Mouse (Mus musculus) heart, embryonic 12.5 days (tissue): ENCODE results near the gene Alox8. TPM values are rescaled to one million over a fixed set of nuclear protein-coding genes. Genes with fewer than 3 reads are reported as not detected.

Experiments
- ATAC-seq: fragments of 200-750 bp; cut with Nextera tagmentation; 2 replicates; pipeline ENCODE4 v1.8.0; 2017; ENCODE audit warnings: moderate TSS enrichment, moderate library complexity; ENCODE audit not compliant: insufficient number of reproducible peaks, low FRiP score
- H3K27ac ChIP-seq: fragments of 300-500 bp; sonication (generic); 2 replicates; pipeline ENCODE4 v1.5.1; 2016; ENCODE audit warnings: mild to moderate bottlenecking, moderate library complexity; ENCODE audit not compliant: poor library complexity, severe bottlenecking
- H3K27me3 ChIP-seq: fragments of 300-500 bp; sonication (generic); replicated peaks from 2 replicates; pipeline ENCODE4 v1.6.1; 2016; ENCODE audit warnings: mild to moderate bottlenecking, moderate library complexity
- H3K36me3 ChIP-seq: fragments of 300-500 bp; sonication (generic); 2 replicates; pipeline ENCODE4 v1.6.1; 2016; ENCODE audit warnings: mild to moderate bottlenecking, moderate library complexity
- H3K4me1 ChIP-seq: fragments of 300-500 bp; sonication (generic); replicated peaks from 2 replicates; pipeline ENCODE4 v1.6.1; 2016; ENCODE audit warnings: mild to moderate bottlenecking
- H3K4me2 ChIP-seq: fragments of 300-500 bp; sonication (generic); 2 replicates; pipeline ENCODE4 v1.6.1; 2016; ENCODE audit warnings: mild to moderate bottlenecking, moderate library complexity
- H3K4me3 ChIP-seq: fragments of 300-500 bp; sonication (generic); 2 replicates; pipeline ENCODE4 v1.5.1; 2016; ENCODE audit warnings: mild to moderate bottlenecking
- H3K9ac ChIP-seq: fragments of 300-500 bp; sonication (generic); 2 replicates; pipeline ENCODE4 v1.6.1; 2016; ENCODE audit warnings: mild to moderate bottlenecking, moderate library complexity
- H3K9me3 ChIP-seq: fragments of 300-500 bp; sonication (generic); replicated peaks from 2 replicates; pipeline ENCODE4 v1.6.1; 2016; ENCODE audit warnings: mild to moderate bottlenecking, moderate library complexity
- WGBS: fragments of 180-500 bp; shearing (Covaris S2); methylation state at CpG from one replicate; pipeline ENCODE4 v1.1.7; 2016; 5-methylcytosine and 5-hydroxymethylcytosine counted together
- polyA plus RNA-seq: library from polyadenylated mRNA; unstranded; fragments of >200 nt; fragmentation: Nextera tagmentation; extraction: Ambion mirVana; gene quantifications from 2 replicates; pipeline ENCODE4 v1.2.1, GENCODE M21; 2016

Gene Alox8
- polyA plus RNA-seq, 1 experiment from 2014 or later: 1.4 TPM

- H3K9me3 ChIP-seq: no peaks in the 10 kb centered on the region
- ATAC-seq: no peak
- no peaks in the 10 kb centered on the region for H3K36me3 ChIP-seq
- H3K9ac ChIP-seq: no peak overlapping the region
- peaks cover 35% of the 10 kb centered on the region for H3K27me3 ChIP-seq
- WGBS: 56% methylated on average over 6 of the region's 6 CpGs
- no peak overlapping the region for H3K27ac ChIP-seq
- 0 out of 2 replicates have a peak, but pooled peaks cover 10% of the 10 kb centered on the region for H3K4me1 ChIP-seq
- no peak overlapping the region for H3K4me3 ChIP-seq
- H3K4me2 ChIP-seq: no peak overlapping the region
Observed at GRCm38 (mm10) chr11:69149728-69150127, 47.9 kb downstream of the Alox8 start.

- Histone ChIP-seq H3K27me3 (peaks cover 26% of the 10 kb centered on the region), H3K4me3 (no peak overlapping the region), H3K4me2 (no peak overlapping the region), H3K27ac (no peak overlapping the region), H3K9ac (no peak overlapping the region), H3K36me3 (no peaks in the 10 kb centered on the region), H3K4me1 (0 out of 2 replicates have a peak, but pooled peaks cover 10% of the 10 kb centered on the region), H3K9me3 (no peaks in the 10 kb centered on the region)
- ATAC-seq: no peak
- 88% methylated on average over 5 of the region's 5 CpGs for WGBS
Observed at GRCm38 (mm10) chr11:69148451-69148960, 49.1 kb downstream of the Alox8 start.

DNA sequence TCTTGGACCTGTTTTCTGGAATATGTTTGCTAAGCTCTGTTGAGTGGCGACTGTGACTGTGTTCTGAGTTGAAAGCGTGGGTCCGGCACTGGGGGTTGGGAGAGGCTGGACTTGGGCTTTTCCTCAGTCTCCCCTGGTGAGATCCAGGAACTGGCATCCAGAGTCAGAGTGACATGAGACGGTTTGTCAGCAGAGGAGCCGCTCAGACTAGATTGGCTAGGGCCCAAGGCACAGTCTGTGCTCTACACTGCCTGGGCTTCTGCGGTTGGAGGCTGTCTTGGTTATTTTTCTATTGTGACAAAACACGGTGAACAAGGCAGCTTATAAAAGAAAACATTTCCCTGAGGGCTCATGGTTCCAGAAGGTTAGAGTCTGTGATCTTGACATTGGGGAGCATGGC lies 50.1 kb downstream of the Alox8 start:
- Histone ChIP-seq H3K27me3 (peaks cover 24% of the 10 kb centered on the region), H3K9ac (no peak overlapping the region), H3K36me3 (no peaks in the 10 kb centered on the region), H3K9me3 (no peaks in the 10 kb centered on the region), H3K27ac (no peak overlapping the region), H3K4me1 (0 out of 2 replicates have a peak, but pooled peaks cover 10% of the 10 kb centered on the region), H3K4me3 (no peak overlapping the region), H3K4me2 (no peak overlapping the region)
- no peak for ATAC-seq
- 74% methylated on average over 7 of the region's 7 CpGs for WGBS

- no peak for ATAC-seq
- Histone ChIP-seq H3K27ac (no peak overlapping the region), H3K4me2 (no peak overlapping the region), H3K4me3 (no peak overlapping the region), H3K9ac (no peak overlapping the region), H3K4me1 (peaks cover 12% of the 10 kb centered on the region), H3K27me3 (peaks cover 31% of the 10 kb centered on the region), H3K36me3 (no peaks in the 10 kb centered on the region), H3K9me3 (no peaks in the 10 kb centered on the region)
- 77% methylated on average over 6 of the region's 6 CpGs for WGBS
Observed at GRCm38 (mm10) chr11:69135361-69135760, 62.3 kb downstream of the Alox8 start.

GRCm38 (mm10) chr11:69134622-69134968 lies 63.0 kb downstream of the Alox8 start:
- peak; percentile 27; the same call in 1 of the 2 replicates for ATAC-seq
- peak overlapping the region; percentile 49 for H3K4me3 ChIP-seq
- H3K27ac ChIP-seq: no peak overlapping the region
- H3K9me3 ChIP-seq: no peaks in the 10 kb centered on the region
- WGBS: 23% methylated on average over 8 of the region's 8 CpGs
- H3K36me3 ChIP-seq: no peaks in the 10 kb centered on the region
- H3K9ac ChIP-seq: peak overlapping the region; percentile 63; the same call in 1 of the 2 replicates
- peaks cover 12% of the 10 kb centered on the region for H3K4me1 ChIP-seq
- H3K27me3 ChIP-seq: peaks cover 33% of the 10 kb centered on the region
- peak overlapping the region; percentile 85 for H3K4me2 ChIP-seq

Other genes with a start within 250 kb of the Alox8 start
- gene Arhgef15, start 240.4 kb downstream of the Alox8 start, polyA plus RNA-seq: 13.3 TPM in 2 replicates
- 1.4 and 2.2 TPM in 2 replicates for gene Slc25a35, start 229.7 kb downstream of the Alox8 start, polyA plus RNA-seq
- 64.3 and 67.5 TPM in 2 replicates for gene Rangrf, start 222.7 kb downstream of the Alox8 start, polyA plus RNA-seq
- gene Pfas, start 189.4 kb downstream of the Alox8 start, polyA plus RNA-seq: 20.7 and 21.5 TPM in 2 replicates
- 60.8 and 62.7 TPM in 2 replicates for gene Ctc1, start 181.9 kb downstream of the Alox8 start, polyA plus RNA-seq
- gene Aurkb, start 152.2 kb downstream of the Alox8 start, polyA plus RNA-seq: 79.4 and 85.9 TPM in 2 replicates
- gene Borcs6, start 138.1 kb downstream of the Alox8 start, polyA plus RNA-seq: 10.7 and 13.6 TPM in 2 replicates
- 30.6 and 31.5 TPM in 2 replicates for gene Tmem107, start 127.0 kb downstream of the Alox8 start, polyA plus RNA-seq
- 97.2 and 100 TPM in 2 replicates for gene Vamp2, start 109.4 kb downstream of the Alox8 start, polyA plus RNA-seq
- 9.4 and 9.8 TPM in 2 replicates for gene Per1, start 102.6 kb downstream of the Alox8 start, polyA plus RNA-seq
- 0.70 and 0.81 TPM in 2 replicates for gene Hes7, start 77.4 kb downstream of the Alox8 start, polyA plus RNA-seq
- 0.42 and 0.65 TPM in 2 replicates for gene 9130213A22Rik, start 75.3 kb downstream of the Alox8 start, polyA plus RNA-seq
- 0.17 and 0.54 TPM in 2 replicates for gene Aloxe3, start 71.9 kb downstream of the Alox8 start, polyA plus RNA-seq
- not detected in 2 replicates for gene Alox12b, start 40.9 kb downstream of the Alox8 start, polyA plus RNA-seq
- 0.15 and 0.17 TPM in 2 replicates for gene Gucy2e, start 39.2 kb upstream of the Alox8 start, polyA plus RNA-seq
- 18.6 and 21.8 TPM in 2 replicates for gene Cntrob, start 125.9 kb upstream of the Alox8 start, polyA plus RNA-seq
- 168 and 176 TPM in 2 replicates for gene Trappc1, start 126.1 kb upstream of the Alox8 start, polyA plus RNA-seq
- 0.87 and 0.98 TPM in 2 replicates for gene Kcnab3, start 128.4 kb upstream of the Alox8 start, polyA plus RNA-seq
- gene Rnf227, start 142.6 kb upstream of the Alox8 start, polyA plus RNA-seq: 6.7 and 8.5 TPM in 2 replicates
- gene Chd3, start 171.6 kb upstream of the Alox8 start, polyA plus RNA-seq: 19.2 and 23.5 TPM in 2 replicates
- 147 and 150 TPM in 2 replicates for gene Naa38, start 197.6 kb upstream of the Alox8 start, polyA plus RNA-seq
- gene Cyb5d1, start 197.8 kb upstream of the Alox8 start, polyA plus RNA-seq: 24.8 and 27.1 TPM in 2 replicates
- gene Tmem88, start 200.4 kb upstream of the Alox8 start, polyA plus RNA-seq: 34.4 and 35.7 TPM in 2 replicates
- gene Kdm6b, start 215.8 kb upstream of the Alox8 start, polyA plus RNA-seq: 24.9 and 25.4 TPM in 2 replicates